Mouse (Mus musculus) hindbrain, postnatal 0 days (tissue): ENCODE data around the gene Dkk3. TPM values are rescaled to one million over a fixed set of nuclear protein-coding genes. Genes with fewer than 3 reads are reported as not detected.
"Not testable (repeated sequence)": the region's sequence is repeated elsewhere in the genome, so short reads cannot be mapped to it uniquely, and the experiment has no call there.

Experiments used
- ATAC-seq: fragments of 200-750 bp; cut with Nextera tagmentation; 2 replicates; pipeline ENCODE4 v1.8.0; 2017; ENCODE audit warnings: mild to moderate bottlenecking, moderate TSS enrichment, moderate library complexity
- DNase-seq: peaks from one replicate; pipeline ENCODE4 v3.0.0-alpha.2; 2015; ENCODE audit warnings: low spot score
- H3K27ac ChIP-seq: fragments of 300-500 bp; sonication (generic); 2 replicates; pipeline ENCODE4 v1.5.1; 2014; ENCODE audit warnings: mild to moderate bottlenecking
- H3K27me3 ChIP-seq: fragments of 300-500 bp; sonication (generic); 2 replicates; pipeline ENCODE4 v1.6.1; 2014; ENCODE audit warnings: low read length, mixed read lengths; ENCODE audit not compliant: insufficient read depth
- H3K36me3 ChIP-seq: fragments of 300-500 bp; sonication (generic); 2 replicates; pipeline ENCODE4 v1.6.1; 2014; ENCODE audit warnings: low read length, mixed read lengths; ENCODE audit not compliant: insufficient read depth
- H3K4me1 ChIP-seq: fragments of 300-500 bp; sonication (generic); 2 replicates; pipeline ENCODE4 v1.6.1; 2014; ENCODE audit warnings: antibody characterized with exemption, low read length, mixed read lengths; ENCODE audit not compliant: insufficient read depth
- H3K4me2 ChIP-seq: fragments of 300-500 bp; sonication (generic); 2 replicates; pipeline ENCODE4 v1.6.1; 2014; ENCODE audit warnings: low read depth, mild to moderate bottlenecking, low read length, moderate library complexity, mixed read lengths
- H3K4me3 ChIP-seq: fragments of 300-500 bp; sonication (generic); 2 replicates; pipeline ENCODE4 v1.5.1; 2014; ENCODE audit warnings: low read length
- H3K9ac ChIP-seq: fragments of 300-500 bp; sonication (generic); replicated peaks from 2 replicates; pipeline ENCODE4 v1.6.1; 2014; ENCODE audit warnings: mild to moderate bottlenecking, low read length, moderate library complexity, mixed read lengths
- H3K9me3 ChIP-seq: fragments of 300-500 bp; sonication (generic); 2 replicates; pipeline ENCODE4 v1.6.1; 2016; ENCODE audit warnings: low read length, mixed read lengths
- CTCF ChIP-seq: IDR thresholded peaks from 2 replicates; pipeline ENCODE4 v1.5.1; 2016; ENCODE audit warnings: antibody characterized with exemption, control low read depth, low read depth
- WGBS: fragments of 180-500 bp; shearing (Covaris S2); extraction: QIAGEN DNeasy Blood & Tissue Kit; methylation state at CpG from one replicate; pipeline ENCODE4 v1.1.7; 2014; 5-methylcytosine and 5-hydroxymethylcytosine counted together
- polyA plus RNA-seq: library from polyadenylated mRNA; unstranded; fragments of >200 nt; fragmentation: Nextera tagmentation; extraction: Ambion mirVana; gene quantifications from 2 replicates; pipeline ENCODE4 v1.2.1, GENCODE M21; 2015
- total RNA-seq: library from RNA; depleted of rRNA; stranded (reverse); fragments of >200 nt; gene quantifications from 2 replicates; pipeline ENCODE4 v1.2.3, GENCODE M21; 2014

Dkk3 gene
- total and polyA plus RNA-seq, 2 experiments from 2014 or later = 42.0 to 48.2 TPM

DNA sequence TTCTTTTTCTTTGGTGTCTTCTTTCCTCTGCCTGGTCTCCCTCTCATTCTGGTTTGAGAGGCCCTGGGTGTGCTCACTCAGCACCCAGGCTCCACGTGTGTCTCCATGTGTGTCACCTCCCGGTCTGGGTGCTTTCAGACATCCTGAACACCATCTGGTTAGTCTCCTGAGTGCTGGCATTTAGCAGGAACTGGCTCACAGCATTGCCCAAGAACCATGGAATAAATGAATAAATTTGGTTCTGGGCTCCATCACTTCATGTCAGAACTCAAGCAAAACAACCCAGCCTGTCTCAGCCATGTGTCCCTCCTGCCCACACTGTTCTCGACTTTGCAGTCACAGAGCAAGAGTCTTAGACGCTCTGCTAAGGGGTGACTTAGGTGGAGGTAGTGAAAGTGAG, 13.8 kb upstream of the Dkk3 start:
- Histone ChIP-seq H3K4me1 (no peaks in the 10 kb centered on the region), H3K27ac (no peak overlapping the region), H3K27me3 (no peaks in the 10 kb centered on the region), H3K36me3 (no peaks in the 10 kb centered on the region), H3K9me3 (no peaks in the 10 kb centered on the region), H3K4me3 (no peak overlapping the region), H3K9ac (no peak overlapping the region), H3K4me2 (no peak overlapping the region)
- 57% methylated on average over 4 of the region's 4 CpGs for WGBS
- ATAC-seq = no peak
- no peak for TF ChIP-seq CTCF
- DNase-seq = no peak

DNA sequence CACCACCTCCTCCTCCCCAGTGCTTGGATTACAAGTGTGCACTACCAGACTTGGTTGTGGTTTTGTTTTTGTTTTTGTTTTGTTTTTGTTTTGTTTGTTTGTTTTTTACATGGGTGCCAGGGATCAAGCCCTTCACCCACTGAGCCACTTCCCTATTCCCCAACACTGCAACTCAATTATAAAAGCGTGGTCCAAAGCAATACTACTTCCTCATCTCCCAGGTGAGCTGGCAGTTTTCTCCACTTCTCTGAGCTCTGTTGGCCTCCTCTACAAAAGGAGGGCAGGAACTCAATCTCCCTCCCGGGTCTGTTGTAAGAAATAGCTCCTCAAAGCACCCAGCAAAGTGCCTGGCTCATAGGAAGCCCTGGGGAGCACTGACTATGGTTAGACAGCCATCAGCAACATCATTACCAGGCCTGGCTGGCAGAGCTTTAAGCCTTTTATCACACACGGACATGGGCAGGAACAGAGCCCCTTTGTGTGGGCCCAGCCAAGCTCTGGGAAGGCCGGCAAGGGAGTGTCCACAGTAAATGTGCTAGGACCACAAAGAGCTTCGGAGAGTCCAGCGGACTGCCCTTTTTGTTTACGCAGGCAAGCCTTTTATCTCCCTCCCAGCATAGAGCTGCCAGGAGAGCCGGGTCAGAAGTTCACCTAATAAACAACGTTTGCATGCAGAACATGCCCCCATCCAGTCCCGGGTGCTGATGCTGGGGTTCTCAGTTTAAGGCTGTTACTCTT, 11.3 kb upstream of the Dkk3 start:
- no peak for TF ChIP-seq CTCF
- Histone ChIP-seq H3K9ac (no peak overlapping the region), H3K4me1 (no peaks in the 10 kb centered on the region), H3K36me3 (no peaks in the 10 kb centered on the region), H3K4me2 (no peak overlapping the region), H3K4me3 (no peak overlapping the region), H3K27ac (peak overlapping the region; percentile 60), H3K9me3 (no peaks in the 10 kb centered on the region), H3K27me3 (no peaks in the 10 kb centered on the region)
- DNase-seq (peak; percentile 71), ATAC-seq (peak; percentile 96)
- 13% methylated on average over 10 of the region's 10 CpGs for WGBS

DNA sequence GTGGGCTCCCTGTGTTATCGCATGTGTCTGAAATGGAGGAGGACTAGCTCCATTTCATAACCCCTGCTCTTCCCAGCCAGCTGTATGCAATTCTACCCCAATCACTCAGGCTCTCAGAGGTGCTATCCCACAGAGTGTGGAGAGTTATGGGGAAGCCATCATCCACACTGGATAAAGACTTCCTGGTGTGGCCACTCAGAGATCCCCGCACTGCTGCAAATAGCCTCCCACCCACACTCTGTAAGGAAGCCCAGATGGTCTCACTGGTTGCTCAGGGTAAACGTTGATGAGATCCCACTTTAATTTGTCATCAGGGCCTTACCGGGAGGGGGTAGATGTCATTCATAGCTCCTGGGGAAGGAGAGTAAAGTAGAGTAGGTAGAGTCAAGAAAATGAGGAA, 6.7 kb upstream of the Dkk3 start:
- no peaks in the 10 kb centered on the region for H3K4me1 ChIP-seq
- 76% methylated on average over 4 of the region's 4 CpGs for WGBS
- no peak overlapping the region for H3K9ac ChIP-seq
- no peak overlapping the region for H3K4me3 ChIP-seq
- no peaks in the 10 kb centered on the region for H3K9me3 ChIP-seq
- H3K4me2 ChIP-seq = no peak overlapping the region
- H3K27ac ChIP-seq = no peak overlapping the region
- no peaks in the 10 kb centered on the region for H3K27me3 ChIP-seq
- no peak for TF ChIP-seq CTCF
- H3K36me3 ChIP-seq = no peaks in the 10 kb centered on the region
- DNase-seq (no peak), ATAC-seq (no peak)

DNA sequence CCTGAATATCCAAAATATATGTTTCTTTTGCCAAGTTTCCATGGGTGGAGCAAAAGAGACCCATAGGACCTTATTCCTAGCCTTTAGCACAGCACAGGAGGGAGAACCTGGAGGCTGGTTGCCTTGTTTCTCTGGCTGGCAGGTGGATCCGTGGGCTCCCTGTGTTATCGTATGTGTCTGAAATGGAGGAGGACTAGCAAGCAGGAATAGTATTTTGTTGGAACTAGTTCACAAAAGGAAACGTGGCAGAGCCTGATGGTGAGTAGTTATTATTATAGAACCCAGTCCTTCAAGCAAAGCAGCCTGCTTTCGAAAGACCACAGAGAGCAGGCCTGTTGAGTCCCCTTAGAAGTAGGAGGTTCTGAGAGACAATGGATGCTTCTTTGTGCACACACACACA, 6.2 kb upstream of the Dkk3 start:
- not testable (repeated sequence) for H3K36me3 ChIP-seq, ATAC-seq, DNase-seq, H3K9ac ChIP-seq, H3K27me3 ChIP-seq, H3K9me3 ChIP-seq, H3K4me2 ChIP-seq, H3K27ac ChIP-seq, H3K4me3 ChIP-seq, H3K4me1 ChIP-seq
- WGBS = 87% methylated on average over 4 of the region's 4 CpGs

DNA sequence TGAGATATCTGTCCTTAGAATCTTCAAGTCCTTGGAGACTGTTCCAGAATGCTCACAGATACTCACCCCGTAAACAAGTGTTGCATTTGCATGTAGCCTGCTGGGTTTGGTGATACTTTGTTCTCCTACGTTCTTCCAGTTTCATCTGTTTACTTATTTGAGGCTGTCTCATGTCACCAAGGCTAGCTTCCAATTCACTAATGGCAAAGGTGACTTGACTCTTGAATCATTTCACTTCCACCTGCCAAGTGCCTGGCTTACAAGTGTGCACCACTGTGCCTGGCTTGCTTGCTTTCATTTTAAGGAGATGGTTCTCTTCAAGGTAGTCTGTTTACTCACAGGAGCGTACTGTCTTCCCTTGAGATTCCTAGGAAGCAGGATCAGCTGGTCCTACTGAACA, 5.6 kb upstream of the Dkk3 start:
- no peak overlapping the region for H3K27ac ChIP-seq
- H3K9ac ChIP-seq = no peak overlapping the region
- no peak overlapping the region for H3K4me3 ChIP-seq
- H3K4me2 ChIP-seq = no peak overlapping the region
- TF ChIP-seq CTCF = no peak
- ATAC-seq (no peak), DNase-seq (no peak)
- 89% methylated on average over 3 of the region's 3 CpGs for WGBS
- H3K9me3 ChIP-seq = no peaks in the 10 kb centered on the region
- H3K4me1 ChIP-seq = no peaks in the 10 kb centered on the region
- no peaks in the 10 kb centered on the region for H3K27me3 ChIP-seq
- H3K36me3 ChIP-seq = no peaks in the 10 kb centered on the region

DNA sequence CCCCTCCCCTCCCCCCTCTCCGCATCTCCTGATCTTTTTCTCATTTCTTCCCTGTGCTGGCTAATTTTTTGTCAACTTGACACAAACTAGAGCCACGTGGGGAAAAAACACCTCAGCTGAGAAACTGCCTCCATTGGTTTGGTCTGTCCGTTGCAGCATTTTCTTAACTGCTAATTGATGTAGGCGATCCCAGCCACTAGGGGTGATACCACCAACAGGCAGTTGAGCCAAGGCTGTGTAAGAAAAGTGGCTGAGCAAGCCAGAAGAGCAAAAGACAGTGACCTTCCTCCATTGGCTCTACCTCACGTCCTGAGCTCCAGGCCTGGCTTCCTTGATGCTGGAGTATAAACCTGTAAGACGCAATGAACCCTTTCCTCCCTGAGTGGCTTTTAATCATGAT, 978 bp upstream of the Dkk3 start:
- H3K4me1 ChIP-seq = peaks cover 17% of the 10 kb centered on the region
- WGBS = 34% methylated on average over 5 of the region's 6 CpGs

DNA sequence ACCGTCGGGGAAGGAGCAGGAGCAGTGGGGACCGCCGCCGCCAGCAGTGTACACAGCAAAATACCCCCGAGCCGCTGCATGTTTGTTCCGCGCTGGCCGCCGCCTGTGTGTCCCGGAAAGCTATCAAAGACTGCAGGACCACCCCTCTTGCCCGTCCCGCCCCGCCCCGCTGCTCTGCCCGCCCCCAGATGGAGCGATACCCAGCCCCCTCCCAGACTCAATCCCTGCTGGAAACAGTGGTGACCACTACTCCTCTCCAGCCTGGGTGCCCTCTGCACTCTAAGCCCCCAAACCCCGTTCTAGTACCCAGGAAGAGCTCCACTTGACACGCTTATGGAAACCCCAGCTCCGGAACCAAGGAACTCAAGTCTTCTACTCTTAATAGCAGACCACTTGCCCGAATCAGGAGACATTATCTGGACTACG, 528 bp downstream of the Dkk3 start:
- Histone ChIP-seq H3K9ac (peak overlapping the region; percentile 51), H3K4me1 (peaks cover 20% of the 10 kb centered on the region), H3K36me3 (no peaks in the 10 kb centered on the region), H3K4me2 (peak overlapping the region; percentile 59), H3K9me3 (no peaks in the 10 kb centered on the region), H3K27ac (peak overlapping the region; percentile 60; the same call in 1 of the 2 replicates), H3K27me3 (no peaks in the 10 kb centered on the region; the same call in 1 of the 2 replicates), H3K4me3 (peak overlapping the region; percentile 45)
- no peak for TF ChIP-seq CTCF
- peak; percentile 60 for ATAC-seq
- peak; percentile 41 for DNase-seq
- 4% methylated on average over 23 of the region's 23 CpGs for WGBS

More for the DNA sequence above, 978 bp upstream of the Dkk3 start:
- ATAC-seq (no peak), DNase-seq (peak; percentile 53)
- TF ChIP-seq CTCF = peak; percentile 52
- H3K27me3 ChIP-seq = no peaks in the 10 kb centered on the region; the same call in 1 of the 2 replicates
- H3K9ac ChIP-seq = no peak overlapping the region
- H3K4me3 ChIP-seq = no peak overlapping the region
- no peaks in the 10 kb centered on the region for H3K9me3 ChIP-seq
- no peak overlapping the region for H3K4me2 ChIP-seq
- no peaks in the 10 kb centered on the region for H3K36me3 ChIP-seq
- H3K27ac ChIP-seq = no peak overlapping the region
